Mouse (Mus musculus) neural tube, embryonic 10.5 days (tissue): ENCODE results near the gene Wipf2.
A peak's percentile ranks its signal among the peaks of the same experiment; 100 is the strongest.
"Not testable (repeated sequence)": the region's sequence is repeated elsewhere in the genome, so short reads cannot be mapped to it uniquely, and the experiment has no call there.

Experiments used
- DNase-seq: peaks from one replicate; pipeline ENCODE4 v3.0.0-alpha.2; 2017; ENCODE audit warnings: low spot score; ENCODE audit errors: extremely low spot score

Wipf2 gene

DNA sequence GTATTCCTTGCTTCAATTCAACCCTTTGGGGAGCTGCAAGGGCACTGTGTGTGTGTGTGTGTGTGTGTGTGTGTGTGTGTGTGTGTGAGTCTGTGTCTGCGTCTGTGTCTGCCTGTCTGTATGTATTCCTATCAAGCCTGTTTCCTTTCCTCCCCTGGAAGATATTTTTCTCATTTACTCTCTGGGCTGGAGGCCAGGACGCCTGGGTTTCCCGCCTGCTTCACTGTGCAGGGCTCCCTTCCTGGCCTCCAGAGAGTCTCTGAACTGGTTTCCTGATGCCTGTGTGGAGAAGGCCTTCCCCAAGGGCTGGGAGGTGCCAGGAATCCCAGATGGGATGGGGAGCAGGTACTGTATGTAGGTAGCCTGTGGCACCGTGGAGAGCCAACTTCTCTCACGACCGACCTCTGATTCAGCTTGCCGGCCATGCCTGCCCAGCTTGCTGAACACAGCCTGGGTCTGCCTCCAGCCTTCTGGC lies 66.7 kb downstream of the Wipf2 start:
- no peak for DNase-seq

DNA sequence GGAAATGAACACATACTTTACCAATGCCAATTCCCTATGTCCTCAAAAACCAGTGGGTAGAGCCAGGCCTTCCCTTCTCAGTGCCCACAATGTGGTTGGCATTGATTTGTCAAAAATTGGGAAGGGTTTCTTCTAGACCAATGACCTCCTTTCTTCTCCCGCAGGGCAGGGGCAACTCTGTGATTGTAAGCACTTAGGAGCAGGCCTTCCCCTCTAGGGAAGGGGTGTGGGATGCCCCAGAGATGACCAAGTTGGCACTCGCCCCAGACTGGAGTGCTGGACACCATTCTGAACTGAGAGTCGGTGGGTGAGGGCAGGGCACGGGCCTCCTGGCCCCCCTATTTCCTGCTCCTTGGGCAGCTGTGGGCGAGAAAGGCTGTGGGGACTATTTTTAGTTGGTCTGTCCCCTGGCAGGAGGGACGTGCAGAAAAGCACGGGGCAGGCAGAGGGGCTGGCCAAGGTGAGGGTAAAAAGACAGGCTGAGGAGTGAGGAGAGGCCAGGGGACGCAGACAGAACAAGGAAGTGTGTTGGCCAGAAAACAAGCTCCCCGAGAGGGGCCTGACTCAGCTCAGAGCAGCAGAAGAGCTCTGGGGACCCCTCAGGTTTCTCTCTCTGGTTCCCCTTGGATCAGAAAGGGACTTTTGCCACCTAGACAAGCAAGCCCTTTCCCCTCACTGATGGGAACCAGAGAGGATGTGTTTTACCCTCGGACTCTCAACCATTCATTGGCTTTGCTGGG lies 67.5 kb downstream of the Wipf2 start:
- no peak for DNase-seq

DNA sequence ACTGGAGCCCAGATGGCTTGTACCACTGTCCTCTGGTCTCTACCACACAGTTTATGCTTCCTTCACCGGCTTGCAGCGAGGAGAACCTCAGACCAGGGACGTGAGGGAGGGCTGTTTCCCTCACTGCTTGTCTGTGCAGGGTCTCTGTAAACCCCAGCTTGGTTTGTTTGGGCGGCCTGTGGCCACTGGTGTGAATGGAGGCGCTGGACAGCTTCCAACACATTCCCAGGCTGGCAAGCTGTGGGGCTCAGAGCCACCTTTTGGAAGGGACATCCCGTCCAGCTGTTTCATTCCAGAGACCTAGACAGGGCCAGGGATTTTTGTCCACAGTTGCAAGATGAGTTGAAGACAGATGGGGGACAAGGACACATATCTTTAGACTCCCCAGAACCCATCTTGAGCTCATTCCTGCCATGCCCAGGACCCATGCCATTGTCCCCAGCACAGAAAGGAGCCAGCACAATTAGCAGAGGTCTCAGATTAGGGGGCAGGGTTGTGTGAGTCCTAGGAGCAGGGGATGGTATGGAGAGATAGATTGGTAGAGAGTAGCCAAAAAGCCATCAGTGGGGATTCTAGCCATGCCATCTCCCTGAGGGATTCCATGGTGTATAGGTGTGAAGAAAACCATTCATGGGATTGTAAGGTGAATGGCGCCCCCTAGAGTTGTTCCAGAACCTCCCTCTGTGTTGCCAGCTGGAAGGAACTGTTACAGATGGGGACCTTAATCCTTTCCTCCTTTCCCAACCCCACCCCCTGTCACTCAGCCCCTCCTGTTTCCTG lies 68.3 kb downstream of the Wipf2 start:
- no peak for DNase-seq

DNA sequence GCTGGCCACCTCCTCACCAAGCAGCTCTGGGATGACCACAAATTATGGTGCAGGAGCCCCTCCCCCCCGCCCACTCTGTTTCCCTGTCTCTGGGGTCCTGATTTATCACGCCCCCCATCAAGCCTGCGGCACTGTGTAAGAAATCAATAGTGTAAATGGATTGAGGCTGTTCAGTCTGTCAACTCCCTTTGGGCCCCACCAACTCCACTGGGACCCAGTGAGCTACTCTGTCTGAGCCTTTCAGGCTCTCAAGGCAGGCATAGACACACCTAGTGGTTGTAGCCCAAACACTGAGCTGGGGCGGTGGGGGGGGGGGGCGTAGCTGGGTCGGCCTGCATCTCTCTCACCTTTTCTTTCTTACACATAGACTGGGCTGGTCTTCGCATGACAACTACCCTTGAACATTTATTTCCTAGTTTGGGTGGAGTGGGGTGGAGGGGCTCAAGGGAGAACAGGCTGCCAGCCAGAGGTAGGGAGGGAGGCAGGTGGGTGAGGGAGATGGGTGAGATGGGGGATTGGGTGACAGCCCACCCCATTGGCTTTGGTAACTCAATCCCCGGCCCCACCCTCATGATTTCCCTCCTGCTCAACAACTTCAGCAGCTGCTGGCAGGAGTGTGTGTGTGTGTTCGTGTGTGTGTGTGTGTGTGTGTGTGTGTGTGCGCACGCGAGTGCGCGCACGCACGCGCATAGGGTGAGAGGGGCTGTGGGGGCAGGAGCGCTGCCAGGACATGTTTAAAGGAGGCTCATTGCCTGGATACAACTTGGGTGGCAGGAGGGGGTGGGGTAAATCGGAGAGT lies 69.1 kb downstream of the Wipf2 start:
- DNase-seq: peak; percentile 55

DNA sequence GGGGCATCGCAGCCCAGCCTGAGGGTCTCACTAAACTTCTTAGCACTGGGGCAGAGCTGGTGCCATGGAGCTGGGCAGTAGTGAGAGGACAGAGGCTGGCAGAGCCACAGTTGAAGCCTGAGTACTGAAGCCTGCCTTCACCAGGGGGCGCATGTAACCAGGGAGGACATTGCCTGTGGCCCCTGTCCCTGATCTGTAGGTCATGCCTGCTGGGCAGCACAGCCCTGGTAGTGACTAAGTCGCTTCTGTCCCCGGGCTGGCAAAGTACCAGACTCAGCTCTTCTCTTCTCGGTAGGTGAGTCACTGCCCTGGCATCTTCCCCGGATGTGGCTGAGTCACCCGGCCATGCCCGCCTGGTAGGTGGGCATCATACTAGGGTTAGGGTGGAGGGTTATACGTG lies 69.7 kb downstream of the Wipf2 start:
- peak; percentile 44 for DNase-seq

DNA sequence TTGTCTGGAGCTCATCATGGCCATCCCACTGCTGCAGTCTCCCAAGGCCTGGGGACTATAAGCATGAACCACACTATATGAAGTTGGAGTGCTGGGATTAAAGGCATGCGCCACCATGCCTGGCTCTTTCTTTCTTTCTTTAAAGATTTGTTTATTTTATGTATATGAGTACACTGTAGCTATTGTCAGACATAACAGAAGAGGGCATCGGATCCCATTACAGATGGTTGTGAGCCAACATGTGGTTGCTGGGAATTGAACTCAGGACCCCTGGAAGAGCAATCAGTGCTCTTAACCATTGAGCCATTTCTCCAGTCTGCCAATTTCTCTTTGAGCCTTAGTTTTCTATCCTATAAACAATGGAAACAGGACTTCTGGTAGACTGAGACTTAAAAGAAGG lies 70.4 kb downstream of the Wipf2 start:
- DNase-seq: not testable (repeated sequence)

DNA sequence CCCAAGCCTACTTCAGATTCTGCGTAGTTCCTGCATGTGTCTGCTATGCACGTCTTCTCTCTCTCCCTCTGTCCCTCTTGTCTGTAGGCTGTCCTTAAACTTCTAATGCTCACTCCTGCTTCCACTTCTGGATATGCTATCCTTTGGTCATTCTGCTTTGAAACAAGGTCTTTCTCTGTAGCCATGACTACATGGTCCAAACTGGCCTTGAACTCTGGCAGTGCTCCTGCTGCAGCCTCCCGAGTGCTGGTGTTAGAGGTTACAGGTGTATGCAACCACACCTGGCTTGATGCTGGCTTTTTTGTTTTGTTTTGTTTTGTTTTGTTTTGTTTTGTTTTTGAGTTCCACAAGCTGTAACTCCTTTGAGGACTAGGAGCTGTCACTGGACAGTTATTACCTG lies 70.9 kb downstream of the Wipf2 start:
- DNase-seq: no peak

DNA sequence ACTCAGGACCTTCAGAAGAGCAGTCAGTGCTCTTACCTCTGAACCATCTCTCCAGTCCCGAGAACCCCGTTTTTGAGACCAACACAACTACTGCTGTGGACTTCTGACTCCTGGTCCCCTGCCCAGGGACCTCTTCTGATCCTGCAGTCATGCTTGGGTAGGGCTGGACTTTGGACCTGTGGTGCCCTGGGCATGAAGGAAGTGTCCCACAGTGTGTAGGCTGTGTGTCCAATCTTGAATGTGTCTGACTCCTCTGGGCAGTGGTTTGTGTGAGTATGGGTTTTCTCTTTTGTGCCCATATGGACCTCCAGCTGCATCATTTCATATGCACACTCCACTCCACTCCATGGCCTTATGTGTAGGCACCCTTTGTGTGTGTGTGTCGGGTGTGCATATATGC lies 71.7 kb downstream of the Wipf2 start:
- DNase-seq: no peak

DNA sequence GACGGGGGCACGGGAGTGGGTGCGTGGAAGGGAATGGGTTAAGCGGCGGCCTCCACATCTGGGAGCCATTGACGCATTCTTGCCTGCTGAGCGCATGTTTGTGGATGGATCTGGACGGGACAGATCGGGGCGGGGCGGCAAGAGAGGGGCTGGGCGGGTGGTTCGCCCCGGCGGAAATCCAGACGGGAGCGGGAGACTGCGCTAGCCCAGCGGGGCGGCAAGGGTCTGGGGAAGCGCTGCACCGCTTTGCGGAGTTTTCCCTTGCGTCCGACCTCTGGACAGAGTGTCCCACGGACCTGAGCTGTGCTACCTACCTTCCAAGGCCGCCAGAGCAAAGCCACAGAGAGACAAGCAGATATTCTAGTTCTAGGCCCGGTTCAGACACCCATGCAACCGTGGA lies 72.7 kb downstream of the Wipf2 start:
- peak; percentile 81 for DNase-seq

DNA sequence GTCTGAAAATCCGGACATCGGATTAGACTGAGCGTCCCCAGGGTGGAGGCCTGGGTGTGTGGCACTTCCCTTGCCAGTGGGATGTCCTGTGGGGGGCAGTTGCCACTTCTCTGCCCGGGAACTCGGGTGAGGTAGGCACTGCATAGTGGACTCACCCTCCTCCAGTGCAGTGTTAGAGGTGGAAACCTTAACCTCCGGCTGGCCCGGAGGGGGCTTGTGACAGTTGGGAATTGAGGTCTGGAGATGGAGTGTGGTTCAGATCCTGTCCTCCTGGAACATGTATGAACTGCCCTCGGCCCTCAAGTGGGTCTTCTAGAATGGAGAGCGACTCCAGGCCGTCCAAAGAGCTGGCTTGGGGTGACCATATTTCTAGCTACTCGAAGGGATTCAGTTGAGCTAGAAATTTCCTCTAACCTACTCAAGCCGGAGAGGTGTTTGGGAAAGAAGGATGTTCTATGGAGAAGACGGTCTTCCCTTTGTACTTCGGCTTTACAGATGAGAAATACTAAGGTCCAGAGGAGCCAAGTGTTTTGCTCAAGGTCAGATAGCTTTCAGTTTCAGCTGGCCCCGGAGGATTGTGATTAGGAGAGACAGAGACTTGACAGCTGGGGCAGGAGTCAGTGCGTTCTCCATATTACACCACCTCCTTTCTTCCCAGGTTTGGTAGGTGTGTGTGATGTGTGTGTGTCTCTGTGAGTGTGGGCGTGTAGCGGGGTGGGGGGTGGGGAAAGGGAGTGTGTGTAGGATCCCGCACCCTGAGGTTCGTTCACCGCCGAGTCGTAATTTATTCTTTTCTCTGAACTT lies 73.4 kb downstream of the Wipf2 start:
- peak; percentile 55 for DNase-seq

DNA sequence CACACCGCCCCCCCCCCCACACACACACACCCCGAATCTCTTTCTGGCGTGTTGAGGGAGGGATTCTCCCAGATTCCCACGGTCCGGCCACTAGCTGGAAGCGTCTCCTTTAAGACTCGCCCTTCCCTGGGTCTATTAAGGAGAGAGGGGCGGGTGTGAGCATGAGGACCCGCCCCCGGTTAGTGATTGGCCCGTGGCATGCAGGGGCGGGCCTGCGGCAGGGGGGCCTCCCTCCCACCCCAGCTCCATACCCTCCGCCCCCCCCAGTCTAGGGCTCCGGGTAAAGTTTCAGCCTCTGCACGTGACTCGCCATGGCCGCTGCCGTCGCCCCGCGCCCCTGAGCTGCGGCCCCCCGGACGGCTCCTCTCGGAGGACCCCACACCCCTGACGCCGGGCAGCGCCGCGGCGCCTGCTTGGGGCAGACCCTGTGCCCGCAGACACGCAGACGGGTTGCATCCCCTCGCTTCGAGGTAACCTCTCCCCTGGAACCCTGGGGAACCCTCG lies 74.0 kb downstream of the Wipf2 start:
- DNase-seq: peak; percentile 83

DNA sequence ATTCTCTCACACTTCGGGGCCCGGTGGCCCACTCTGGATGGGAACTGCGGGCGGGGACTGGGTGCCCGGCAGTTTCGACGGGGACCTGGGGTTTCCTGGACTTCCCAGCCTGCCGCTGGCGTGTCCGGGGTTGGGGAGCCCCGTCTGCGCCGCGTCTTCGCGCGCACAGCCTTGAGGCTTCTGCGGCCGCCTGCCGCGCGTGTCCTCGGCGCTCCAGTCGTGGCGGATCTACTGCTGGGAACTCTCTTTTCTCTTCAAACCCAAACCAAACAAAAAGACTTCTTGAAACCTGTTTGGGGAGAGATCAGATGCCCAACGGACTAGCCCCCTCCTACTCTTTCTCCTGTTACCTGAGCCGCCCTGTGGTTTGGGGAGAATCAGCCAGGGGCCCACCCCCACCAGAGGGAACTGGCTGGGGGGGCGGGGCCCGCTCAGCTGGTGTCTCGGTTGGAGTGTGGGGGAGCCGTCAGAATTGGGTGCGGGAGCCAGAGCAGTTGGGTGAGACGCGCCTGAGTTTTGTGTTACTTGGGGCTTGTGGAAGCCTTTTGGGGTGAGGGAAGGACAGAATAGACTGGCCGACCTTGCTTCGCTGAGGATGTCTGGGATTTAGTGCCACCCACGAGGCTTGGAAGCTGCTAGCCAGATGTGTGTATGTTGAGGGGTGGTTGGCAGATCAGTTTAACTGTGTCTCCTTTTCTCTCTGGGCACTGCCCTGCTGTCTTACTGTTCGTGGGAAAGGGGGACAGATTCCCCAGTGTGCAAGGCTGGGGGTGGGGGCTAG lies 74.7 kb downstream of the Wipf2 start:
- DNase-seq: peak; percentile 55

DNA sequence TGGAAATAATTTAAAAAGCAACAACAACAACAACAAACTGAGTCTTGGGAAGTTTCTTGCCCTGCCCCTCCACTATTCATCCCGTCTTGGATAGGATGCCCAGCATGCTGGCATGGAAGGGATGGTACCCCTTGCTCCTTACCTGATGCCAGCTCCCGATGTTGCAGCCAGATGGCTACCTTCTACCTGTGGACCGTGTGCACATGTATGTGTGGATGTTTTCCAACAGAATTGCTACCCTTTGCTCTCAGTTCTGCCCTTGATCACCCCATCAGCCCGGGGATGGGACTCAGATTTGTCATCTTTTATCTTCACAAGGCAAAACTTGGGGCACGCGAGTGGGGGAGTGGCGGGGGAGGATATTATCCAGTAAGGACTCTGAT lies 75.3 kb downstream of the Wipf2 start:
- no peak for DNase-seq

DNA sequence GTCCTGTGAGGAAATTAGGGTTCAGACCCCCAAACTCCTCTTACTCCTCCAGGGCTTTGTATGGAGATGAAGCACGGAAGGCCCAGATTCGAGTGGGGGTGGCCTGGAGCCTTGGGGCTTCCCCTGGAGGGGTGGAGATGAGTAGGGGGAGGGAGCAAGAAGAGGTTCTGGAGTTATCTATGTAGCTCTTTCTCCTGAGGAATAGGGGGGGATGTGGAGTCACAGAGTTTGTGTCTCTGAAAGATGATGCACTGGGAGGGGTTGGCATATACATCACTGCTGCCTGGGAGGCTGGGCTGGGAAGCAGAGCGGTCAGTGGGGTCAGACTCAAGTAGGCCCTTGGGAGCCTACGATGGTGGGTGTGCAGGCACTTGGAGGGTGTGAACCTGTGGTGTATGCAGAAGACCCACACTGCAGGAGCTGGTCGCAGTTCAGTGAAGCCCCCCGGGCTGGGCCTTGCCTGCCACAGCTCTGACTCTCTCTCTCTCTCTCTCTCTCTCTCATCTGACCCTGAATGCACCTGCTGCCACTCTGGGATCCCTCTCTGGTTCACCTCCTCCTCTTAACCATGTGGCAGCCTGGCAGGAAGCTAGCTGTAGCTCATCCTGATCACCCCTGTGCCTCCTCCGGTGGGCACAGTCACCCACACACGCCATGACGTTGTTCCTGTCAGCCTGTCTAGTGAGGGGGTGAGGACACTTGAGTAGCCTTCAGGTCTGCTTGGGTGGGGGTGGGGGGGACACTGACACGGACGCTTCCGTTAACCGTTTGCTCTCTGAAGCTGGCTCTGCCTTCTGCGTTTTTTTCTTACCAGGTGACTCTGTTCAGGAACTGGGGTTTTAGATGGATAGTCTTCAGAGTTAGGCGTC lies 75.9 kb downstream of the Wipf2 start:
- no peak for DNase-seq

DNA sequence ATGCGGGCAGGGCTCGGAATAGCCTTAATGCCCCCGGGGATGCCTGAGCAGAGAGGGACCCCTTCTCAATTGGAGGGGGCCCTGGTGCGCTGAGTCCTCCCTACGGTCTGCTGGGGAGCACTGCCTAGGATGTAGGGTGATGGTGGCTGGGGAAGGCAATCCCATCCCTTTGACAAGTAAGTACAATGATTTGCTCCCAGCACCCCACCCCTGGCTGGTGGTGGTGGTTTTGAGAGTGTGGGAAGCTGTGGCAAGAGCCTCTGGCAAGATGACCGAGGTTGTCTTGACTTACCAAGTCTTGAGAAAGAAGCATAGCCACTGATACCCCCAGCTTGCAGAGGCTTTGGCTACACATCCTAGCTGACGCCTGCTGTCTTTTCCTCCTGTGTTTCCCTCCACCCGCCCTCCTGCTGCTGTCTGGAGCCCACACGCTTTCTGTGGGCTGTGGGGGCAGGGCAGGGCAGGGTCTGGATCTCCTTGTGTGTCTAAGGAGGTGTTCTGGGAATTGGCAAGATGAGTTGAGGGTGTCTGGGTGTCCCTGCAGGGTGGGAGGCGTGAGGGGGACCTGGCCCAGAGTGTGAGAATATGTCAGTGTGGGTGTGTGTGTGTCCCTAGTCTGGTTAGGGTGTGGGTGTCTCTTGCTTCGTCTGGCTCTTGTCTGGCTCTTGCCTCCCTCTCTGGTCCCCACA lies 76.7 kb downstream of the Wipf2 start:
- no peak for DNase-seq

DNA sequence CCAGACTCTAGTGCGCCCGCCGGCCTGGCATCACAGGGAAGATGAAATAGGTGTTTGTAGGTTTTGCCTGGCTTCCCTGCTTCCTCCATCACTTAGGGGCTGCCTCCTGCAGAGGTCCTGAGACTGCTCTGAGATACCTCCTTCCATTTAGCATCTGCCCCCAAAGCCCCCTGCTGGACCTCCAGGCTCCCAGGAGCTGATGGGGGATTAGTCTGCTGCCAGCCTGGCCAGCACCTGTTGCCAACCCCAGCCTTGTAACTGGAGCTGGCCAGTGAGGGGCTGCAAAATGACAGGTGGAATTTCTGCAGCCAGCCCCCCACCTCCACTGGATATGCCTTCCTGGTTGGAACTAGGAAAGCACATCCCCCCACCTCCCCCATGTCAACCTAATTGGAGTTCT lies 77.3 kb downstream of the Wipf2 start:
- DNase-seq: no peak

DNA sequence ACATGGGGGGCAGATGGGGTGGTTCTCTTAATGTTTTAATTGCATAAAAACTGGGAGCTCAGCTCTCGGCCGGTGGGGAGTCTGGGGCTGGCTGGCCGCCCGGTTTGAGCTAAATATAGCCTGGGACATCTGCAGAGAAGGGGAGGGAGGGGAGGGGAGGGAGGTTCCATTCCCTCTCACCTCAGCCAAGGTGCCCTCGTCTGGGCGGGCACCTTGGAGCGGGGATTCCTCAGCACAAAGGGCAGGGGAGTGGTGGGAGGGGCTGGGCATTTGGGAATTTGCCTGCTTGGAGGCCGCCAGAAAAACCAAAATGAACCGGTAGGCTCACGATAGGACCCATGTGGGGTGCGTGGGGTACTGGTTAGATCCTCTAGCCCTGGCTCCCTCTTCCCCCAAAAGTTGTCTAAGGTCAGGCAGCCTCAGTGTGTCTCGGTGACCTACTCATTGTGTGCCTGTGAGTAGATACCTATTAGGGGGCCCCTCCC lies 77.9 kb downstream of the Wipf2 start:
- DNase-seq: no peak

DNA sequence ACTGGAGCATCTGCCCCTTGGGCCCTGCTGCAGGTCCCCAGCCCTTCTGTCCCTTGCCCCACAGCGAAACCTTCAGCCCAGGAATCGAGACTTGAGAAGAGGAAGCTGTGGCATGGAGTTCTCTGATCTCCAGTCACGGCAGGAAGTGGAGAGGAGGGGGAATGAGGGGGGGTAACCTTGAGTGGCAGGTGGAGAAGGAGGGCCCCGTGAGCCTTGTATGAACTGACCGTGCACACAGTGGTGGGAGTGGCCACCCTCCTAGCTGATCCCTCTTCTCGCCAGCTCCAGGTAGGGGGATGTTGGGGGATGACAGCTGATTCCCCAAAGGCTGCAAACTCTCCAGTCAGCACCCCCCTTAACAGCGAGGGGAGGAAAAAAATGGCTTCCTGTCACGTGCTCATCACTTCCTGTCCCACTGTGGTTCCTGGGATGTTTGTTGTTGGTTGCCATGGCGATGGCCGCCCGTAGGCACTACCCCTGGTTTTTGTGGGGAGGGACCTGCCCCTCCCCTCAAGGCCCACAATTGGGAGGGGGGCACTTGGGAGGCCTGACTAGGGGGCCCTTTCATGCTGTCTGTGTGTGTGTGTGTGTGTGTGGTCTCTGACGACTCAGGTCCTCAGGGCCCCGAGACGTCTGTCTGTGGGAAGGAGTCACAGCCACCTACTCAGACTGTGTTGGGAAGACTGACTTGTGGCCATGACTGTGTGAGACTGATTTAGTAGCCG lies 78.5 kb downstream of the Wipf2 start:
- peak; percentile 87 for DNase-seq
